ENCODE assay signal across 27 mouse cellular contexts in genomic region chr13:53667518-53667917, GRCm38 (mm10).
"Had no signal": no experiment of that assay in that cellular context is flagged by ENCODE, and none has a peak within 500 bp of the region (broad histone marks: within the 10 kb centered on the region; RNA-seq: fewer than 3 reads in every experiment).

No protein-coding gene starts in this region.

- H3K27ac ChIP-seq: limb, embryonic 10.5 days; limb, embryonic 12.5 days; limb, embryonic 13.5 days; limb, embryonic 15.5 days; liver, embryonic 12.5 days; liver, embryonic 13.5 days; liver, embryonic 14.5 days; liver, embryonic 15.5 days; lung, embryonic 15.5 days; macrophage; midbrain, embryonic 10.5 days; midbrain, embryonic 12.5 days; midbrain, embryonic 13.5 days; midbrain, embryonic 15.5 days had no signal

- DNase-seq: left cerebral cortex, postnatal 4 days; liver; liver, embryonic 13.5 days; liver, postnatal 0 days; lung, adult 18-20 months; lung, adult 2 months; lung, embryonic 14.5 days; lung, postnatal 10 days; lung, postnatal 14 days; lung, postnatal 36 days; lung, postnatal 4 days; midbrain, embryonic 14.5 days had no signal

- H3K4me1 ChIP-seq: limb, embryonic 15.5 days; liver, embryonic 12.5 days; liver, embryonic 13.5 days; liver, embryonic 15.5 days; midbrain, embryonic 12.5 days; midbrain, embryonic 13.5 days; midbrain, embryonic 15.5 days had no signal

- H3K36me3 ChIP-seq: limb, embryonic 10.5 days; limb, embryonic 12.5 days; limb, embryonic 13.5 days; limb, embryonic 15.5 days; liver, embryonic 12.5 days; liver, embryonic 13.5 days; liver, embryonic 15.5 days; lung, embryonic 15.5 days; midbrain, embryonic 10.5 days; midbrain, embryonic 12.5 days; midbrain, embryonic 13.5 days; midbrain, embryonic 15.5 days had no signal

- H3K4me3 ChIP-seq: limb, embryonic 10.5 days; limb, embryonic 12.5 days; limb, embryonic 13.5 days; limb, embryonic 15.5 days; liver, embryonic 12.5 days; liver, embryonic 13.5 days; liver, embryonic 15.5 days; lung, embryonic 15.5 days; megakaryocyte, embryonic 14.5 days; midbrain, embryonic 10.5 days; midbrain, embryonic 12.5 days; midbrain, embryonic 13.5 days; midbrain, embryonic 15.5 days; myocyte had no signal

- H3K9me3 ChIP-seq: limb, embryonic 10.5 days; limb, embryonic 15.5 days; liver, embryonic 15.5 days; lung, embryonic 15.5 days; midbrain, embryonic 13.5 days; midbrain, embryonic 15.5 days had no signal

- H3K27me3 ChIP-seq: liver, embryonic 12.5 days; liver, embryonic 13.5 days; liver, embryonic 15.5 days; midbrain, embryonic 13.5 days; midbrain, embryonic 15.5 days had no signal
